Comparison of ENCODE assay signal across 8 mouse cellular contexts in the genomic region with DNA sequence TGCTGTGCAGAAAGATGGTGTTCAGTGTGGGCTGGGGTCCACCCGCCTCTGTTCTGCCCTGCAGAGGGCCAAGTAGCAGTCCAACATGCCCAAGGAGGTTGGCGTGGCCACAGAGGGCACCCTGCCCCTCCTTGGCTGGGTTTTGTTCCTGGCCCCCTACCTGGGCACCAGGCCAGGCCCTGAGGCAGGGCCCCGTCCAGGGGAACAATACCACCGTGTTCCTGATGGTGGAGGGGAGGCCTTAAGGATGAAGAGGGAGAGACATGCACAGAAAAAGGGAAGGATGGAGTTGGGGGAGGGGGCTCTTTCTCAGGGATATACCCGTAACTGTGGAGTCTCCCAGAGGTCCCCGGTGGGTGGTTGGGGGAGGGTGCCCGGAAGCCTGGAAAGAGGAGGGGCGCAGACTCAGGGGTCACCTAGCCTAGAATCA. TPM values are rescaled to one million over a fixed set of nuclear protein-coding genes. Genes with fewer than 3 reads are reported as not detected.
A peak's percentile ranks its signal among the peaks of the same experiment; 100 is the strongest.
DNase-seq lines count a peak whose midpoint lies in the region; ATAC-seq and TF ChIP-seq lines count a peak whose summit lies in the region.

No protein-coding gene starts in this region.

- no peaks in the 10 kb centered on the region for H3K9me3 ChIP-seq in forebrain, embryonic 12.5 days
- H3K9me3 ChIP-seq in limb, embryonic 12.5 days: no peaks in the 10 kb centered on the region

- peaks cover 22% of the 10 kb centered on the region; the same call in 1 of the 2 replicates for H3K27me3 ChIP-seq in forebrain, embryonic 12.5 days
- no peaks in the 10 kb centered on the region for H3K27me3 ChIP-seq in limb, embryonic 12.5 days

- 25% methylated on average over 8 of the region's 8 CpGs for WGBS in forebrain, embryonic 12.5 days
- WGBS in limb, embryonic 12.5 days: 23% methylated on average over 8 of the region's 8 CpGs
- 35% methylated on average over 8 of the region's 8 CpGs for WGBS in olfactory bulb, adult 2 months

- peak overlapping the region; percentile 66 for H3K9ac ChIP-seq in forebrain, embryonic 12.5 days
- peak overlapping the region; percentile 81 for H3K9ac ChIP-seq in limb, embryonic 12.5 days (replicated peaks)

- TF ChIP-seq POLR2A in olfactory bulb, adult 2 months (IDR thresholded peaks at IDR 0.05; ENCODE audit: insufficient read depth, low read depth, low read length): no peak

- TF ChIP-seq CTCF in olfactory bulb, adult 2 months (IDR thresholded peaks at IDR 0.05; ENCODE audit: insufficient read depth, low read depth, low read length): no peak

- peaks cover 65% of the 10 kb centered on the region for H3K4me1 ChIP-seq in forebrain, embryonic 12.5 days
- H3K4me1 ChIP-seq in limb, embryonic 12.5 days (replicated peaks): peaks cover 61% of the 10 kb centered on the region
- peaks cover 59% of the 10 kb centered on the region for H3K4me1 ChIP-seq in olfactory bulb, adult 2 months (ENCODE audit: control insufficient read depth, insufficient read depth, low read length)

- peak overlapping the region; percentile 87 for H3K4me2 ChIP-seq in forebrain, embryonic 12.5 days
- peak overlapping the region; percentile 97 for H3K4me2 ChIP-seq in limb, embryonic 12.5 days

- peak; percentile 27 for DNase-seq in embryo, embryonic 9.5 days (ENCODE audit: extremely low spot score)
- no peak for DNase-seq in embryo, embryonic 11 days
- DNase-seq in 3T3-L1 (ENCODE audit: low read depth, low spot score): peak; percentile 62
- DNase-seq in right cerebral cortex, adult 18-20 months: no peak

- peak overlapping the region; percentile 49 for H3K4me3 ChIP-seq in forebrain, embryonic 12.5 days (replicated peaks)
- H3K4me3 ChIP-seq in limb, embryonic 12.5 days (replicated peaks): peak overlapping the region; percentile 63
- H3K4me3 ChIP-seq in olfactory bulb, adult 2 months (ENCODE audit: insufficient read depth, low read depth, low read length): peak overlapping the region; percentile 47; the same call in 1 of the 2 replicates

- ATAC-seq in forebrain, embryonic 12.5 days (ENCODE audit: low FRiP score): no peak
- ATAC-seq in limb, embryonic 12.5 days (ENCODE audit: insufficient number of reproducible peaks, insufficient read depth, low FRiP score, low TSS enrichment, low read depth): no peak
- ATAC-seq in activated CD4-positive, CD25-positive, alpha-beta regulatory T cell, adult 4 months: no peak

- peak overlapping the region; percentile 93 for H3K27ac ChIP-seq in forebrain, embryonic 12.5 days
- H3K27ac ChIP-seq in limb, embryonic 12.5 days: peak overlapping the region; percentile 99
- no peak overlapping the region for H3K27ac ChIP-seq in olfactory bulb, adult 2 months (ENCODE audit: insufficient read depth, low read depth, low read length)

- H3K36me3 ChIP-seq in forebrain, embryonic 12.5 days (replicated peaks): no peaks in the 10 kb centered on the region
- peaks cover 6% of the 10 kb centered on the region for H3K36me3 ChIP-seq in limb, embryonic 12.5 days

RNA-seq across cellular contexts. Expression of gene Nanos3, which starts 15.1 kb away (rescaled TPM):
- 5.9 and 6.0 TPM in 2 replicates for polyA plus RNA-seq in forebrain, embryonic 12.5 days (2016; fragmentation: Nextera tagmentation; extraction: Ambion mirVana)
- 3.3 and 5.5 TPM in 2 replicates for polyA plus RNA-seq in limb, embryonic 12.5 days (2016; fragmentation: Nextera tagmentation; extraction: Ambion mirVana)
- polyA plus RNA-seq in olfactory bulb, adult 2 months (2012; ENCODE audit: insufficient read depth, insufficient read length, low replicate concordance, missing spikeins): not detected in 2 replicates
- 1 to 10 TPM in 1 of 2 experiments, not detected in 1; 1.1 TPM for polyA plus RNA-seq in activated CD4-positive, CD25-positive, alpha-beta regulatory T cell, adult 4 months (2017; shearing (Covaris generic))

RNA-seq across cellular contexts. Expression of gene Zswim4, which starts 36.7 kb away (rescaled TPM):
- polyA plus RNA-seq in forebrain, embryonic 12.5 days (2016; fragmentation: Nextera tagmentation; extraction: Ambion mirVana): 47.7 and 53.4 TPM in 2 replicates
- polyA plus RNA-seq in limb, embryonic 12.5 days (2016; fragmentation: Nextera tagmentation; extraction: Ambion mirVana): 33.1 and 34.3 TPM in 2 replicates
- 65.7 TPM in 1 of 2 replicates, not detected in the other for polyA plus RNA-seq in olfactory bulb, adult 2 months (2012; ENCODE audit: insufficient read depth, insufficient read length, low replicate concordance, missing spikeins)
- polyA plus RNA-seq in activated CD4-positive, CD25-positive, alpha-beta regulatory T cell, adult 4 months (2017; shearing (Covaris generic)): 1 to 10 TPM; 3.1 to 5.5 TPM

RNA-seq across cellular contexts. Expression of gene D8Ertd738e, which starts 49.4 kb away (rescaled TPM):
- polyA plus RNA-seq in forebrain, embryonic 12.5 days (2016; fragmentation: Nextera tagmentation; extraction: Ambion mirVana): 267 and 271 TPM in 2 replicates
- polyA plus RNA-seq in limb, embryonic 12.5 days (2016; fragmentation: Nextera tagmentation; extraction: Ambion mirVana): 338 and 352 TPM in 2 replicates
- not detected in 2 replicates for polyA plus RNA-seq in olfactory bulb, adult 2 months (2012; ENCODE audit: insufficient read depth, insufficient read length, low replicate concordance, missing spikeins)
- 100 to 1,000 TPM; 382 to 385 TPM for polyA plus RNA-seq in activated CD4-positive, CD25-positive, alpha-beta regulatory T cell, adult 4 months (2017; shearing (Covaris generic))

RNA-seq across cellular contexts. Expression of gene 4930432K21Rik, which starts 52.3 kb away (rescaled TPM):
- polyA plus RNA-seq in forebrain, embryonic 12.5 days (2016; fragmentation: Nextera tagmentation; extraction: Ambion mirVana): 2.1 and 2.3 TPM in 2 replicates
- polyA plus RNA-seq in limb, embryonic 12.5 days (2016; fragmentation: Nextera tagmentation; extraction: Ambion mirVana): 1.6 TPM in 2 replicates
- not detected in 2 replicates for polyA plus RNA-seq in olfactory bulb, adult 2 months (2012; ENCODE audit: insufficient read depth, insufficient read length, low replicate concordance, missing spikeins)
- 1 to 10 TPM in 1 of 2 experiments, under 1 TPM in 1; 0.40 to 1.2 TPM for polyA plus RNA-seq in activated CD4-positive, CD25-positive, alpha-beta regulatory T cell, adult 4 months (2017; shearing (Covaris generic))

RNA-seq across cellular contexts. Expression of gene Cc2d1a, which starts 52.4 kb away (rescaled TPM):
- polyA plus RNA-seq in forebrain, embryonic 12.5 days (2016; fragmentation: Nextera tagmentation; extraction: Ambion mirVana): 17.7 and 20.4 TPM in 2 replicates
- polyA plus RNA-seq in limb, embryonic 12.5 days (2016; fragmentation: Nextera tagmentation; extraction: Ambion mirVana): 26.2 and 28.7 TPM in 2 replicates
- not detected in 2 replicates for polyA plus RNA-seq in olfactory bulb, adult 2 months (2012; ENCODE audit: insufficient read depth, insufficient read length, low replicate concordance, missing spikeins)
- 10 to 100 TPM; 14.9 to 16.0 TPM for polyA plus RNA-seq in activated CD4-positive, CD25-positive, alpha-beta regulatory T cell, adult 4 months (2017; shearing (Covaris generic))

Comparison
In these comparisons a context has a peak if more than half of its experiments do, and no peak if none do; other contexts are left out.
1. DNase-seq: peak in embryo, embryonic 9.5 days (single experiment) and 3T3-L1 (single experiment); none in embryo, embryonic 11 days (single experiment) and right cerebral cortex, adult 18-20 months (single experiment).
2. RNA of gene D8Ertd738e, which starts 49.4 kb away (polyA plus RNA-seq): 382 to 385 TPM in activated CD4-positive, CD25-positive, alpha-beta regulatory T cell, adult 4 months, 338 to 352 TPM in limb, embryonic 12.5 days and 267 to 271 TPM in forebrain, embryonic 12.5 days; not detected in olfactory bulb, adult 2 months; every median in the first group is over 100 times any median in the second.
3. Peak in every context shown above with its lines, with median percentiles within 50 percentile points of each other: H3K4me3 ChIP-seq.